Mouse (Mus musculus) testis, adult 2 months (tissue): ENCODE results near the gene Sod1. TPM values are rescaled to one million over a fixed set of nuclear protein-coding genes. Genes with fewer than 3 reads are reported as not detected.
"Not testable (repeated sequence)": the region's sequence is repeated elsewhere in the genome, so short reads cannot be mapped to it uniquely, and the experiment has no call there.

Source experiments
- H3K27ac ChIP-seq: fragments of 200-500 bp; 2 replicates; pipeline ENCODE4 v1.5.1; 2012; ENCODE audit warnings: low read depth, low read length; ENCODE audit not compliant: control insufficient read depth, insufficient read depth
- H3K27me3 ChIP-seq: fragments of 200-500 bp; 2 replicates; pipeline ENCODE4 v1.6.1; 2012; ENCODE audit warnings: mild to moderate bottlenecking, low read length, moderate library complexity; ENCODE audit not compliant: control insufficient read depth, insufficient read depth
- H3K36me3 ChIP-seq: fragments of 200-500 bp; 2 replicates; pipeline ENCODE4 v1.6.1; 2012; ENCODE audit warnings: mild to moderate bottlenecking, low read length; ENCODE audit not compliant: control insufficient read depth, insufficient read depth
- H3K4me1 ChIP-seq: fragments of 200-500 bp; 2 replicates; pipeline ENCODE4 v1.6.1; 2012; ENCODE audit warnings: low read length; ENCODE audit not compliant: control insufficient read depth, insufficient read depth
- H3K4me3 ChIP-seq: fragments of 200-500 bp; 2 replicates; pipeline ENCODE4 v1.5.1; 2012; ENCODE audit warnings: low read depth, mild to moderate bottlenecking, low read length, moderate library complexity, mixed read lengths; ENCODE audit not compliant: control insufficient read depth
- CTCF ChIP-seq: fragments of 200-500 bp; IDR thresholded peaks from 2 replicates; pipeline ENCODE4 v1.5.1; 2012; ENCODE audit warnings: low read depth, mild to moderate bottlenecking, inconsistent platforms, low read length, moderate library complexity; ENCODE audit not compliant: control insufficient read depth, insufficient read depth, insufficient replicate concordance
- POLR2A ChIP-seq: fragments of 200-500 bp; IDR thresholded peaks from 2 replicates; pipeline ENCODE4 v1.6.1; 2012; ENCODE audit warnings: low read depth, mild to moderate bottlenecking, inconsistent platforms, low read length, moderate library complexity; ENCODE audit not compliant: control insufficient read depth
- polyA plus RNA-seq: library from polyadenylated mRNA; depleted of rRNA; stranded (reverse); fragments of >200 nt; gene quantifications from 2 replicates; pipeline ENCODE4 v1.2.3, GENCODE M21; 2012

The Sod1 gene
- polyA plus RNA-seq, 1 experiment = 434 TPM

- Histone ChIP-seq H3K36me3 (no peaks in the 10 kb centered on the region), H3K4me1 (peaks cover 11% of the 10 kb centered on the region), H3K4me3 (peak overlapping the region; percentile 23), H3K27me3 (no peaks in the 10 kb centered on the region), H3K27ac (no peak overlapping the region)
- TF ChIP-seq CTCF (no peak), POLR2A (no peak)
Measured at GRCm38 (mm10) chr16:90217926-90218325, 2.6 kb upstream of the Sod1 start.

DNA sequence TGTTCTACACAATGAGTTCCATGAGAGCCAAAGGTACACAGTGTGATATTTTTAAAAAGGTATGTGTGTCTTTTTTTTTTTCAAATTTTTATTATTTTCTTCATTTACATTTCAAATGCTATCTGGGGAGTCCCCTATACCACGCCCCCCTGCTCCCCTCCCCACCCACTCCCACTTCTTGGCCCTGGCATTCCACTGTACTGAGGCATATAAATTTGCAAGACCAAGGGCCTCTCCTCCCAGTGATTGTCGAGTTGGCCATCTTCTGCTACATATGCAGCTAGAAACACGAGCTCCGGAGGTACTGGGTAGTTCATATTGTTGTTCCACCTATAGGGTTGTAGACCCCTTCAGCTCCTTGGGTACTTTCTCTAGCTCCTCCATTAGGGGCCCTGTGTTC is 1.1 kb upstream of the Sod1 start:
- Histone ChIP-seq H3K4me3 (peak overlapping the region; percentile 94; the same call in 1 of the 2 replicates), H3K4me1 (peaks cover 11% of the 10 kb centered on the region)
- not testable (repeated sequence) for H3K36me3 ChIP-seq, H3K27me3 ChIP-seq, H3K27ac ChIP-seq

- H3K4me3 ChIP-seq = peak overlapping the region; percentile 94
- no peaks in the 10 kb centered on the region for H3K27me3 ChIP-seq
- H3K4me1 ChIP-seq = peaks cover 11% of the 10 kb centered on the region
- TF ChIP-seq POLR2A = no peak; the same call in none of the 2 replicates
- no peak for TF ChIP-seq CTCF
- no peaks in the 10 kb centered on the region for H3K36me3 ChIP-seq
- H3K27ac ChIP-seq = peak overlapping the region; percentile 98
Measured at GRCm38 (mm10) chr16:90220892-90221431, 408 bp downstream of the Sod1 start.

GRCm38 (mm10) chr16:90221441-90222070 is 1.0 kb downstream of the Sod1 start:
- H3K4me3 ChIP-seq = peak overlapping the region; percentile 94
- H3K27me3 ChIP-seq = no peaks in the 10 kb centered on the region
- peaks cover 11% of the 10 kb centered on the region for H3K4me1 ChIP-seq
- H3K27ac ChIP-seq = peak overlapping the region; percentile 98
- TF ChIP-seq CTCF = no peak
- TF ChIP-seq POLR2A = no peak
- no peaks in the 10 kb centered on the region for H3K36me3 ChIP-seq

DNA sequence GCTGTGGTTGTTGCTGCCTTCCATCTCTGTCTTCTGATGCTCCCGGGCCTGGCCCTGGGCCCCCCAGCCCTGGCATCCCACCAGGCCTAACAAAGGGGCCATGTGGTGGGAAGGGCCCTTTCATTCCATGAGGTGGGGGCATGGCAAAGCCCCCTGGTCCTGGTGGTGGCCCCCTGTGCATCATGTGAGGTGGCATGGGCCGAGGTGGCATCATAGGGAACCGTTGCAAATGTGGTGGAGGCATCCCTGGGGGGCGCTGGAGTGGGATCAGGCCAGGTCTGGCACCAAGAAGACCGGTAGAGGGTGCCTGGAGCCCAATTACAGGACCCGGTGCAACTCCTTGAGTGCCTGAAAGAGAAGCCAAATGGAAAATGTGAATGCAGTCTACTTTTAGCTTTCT is 9.3 kb downstream of the Sod1 start:
- no peak overlapping the region for H3K4me3 ChIP-seq
- no peaks in the 10 kb centered on the region for H3K4me1 ChIP-seq
- H3K27me3 ChIP-seq = no peaks in the 10 kb centered on the region
- H3K27ac ChIP-seq = no peak overlapping the region
- H3K36me3 ChIP-seq = no peaks in the 10 kb centered on the region
- TF ChIP-seq CTCF (no peak), POLR2A (no peak)

DNA sequence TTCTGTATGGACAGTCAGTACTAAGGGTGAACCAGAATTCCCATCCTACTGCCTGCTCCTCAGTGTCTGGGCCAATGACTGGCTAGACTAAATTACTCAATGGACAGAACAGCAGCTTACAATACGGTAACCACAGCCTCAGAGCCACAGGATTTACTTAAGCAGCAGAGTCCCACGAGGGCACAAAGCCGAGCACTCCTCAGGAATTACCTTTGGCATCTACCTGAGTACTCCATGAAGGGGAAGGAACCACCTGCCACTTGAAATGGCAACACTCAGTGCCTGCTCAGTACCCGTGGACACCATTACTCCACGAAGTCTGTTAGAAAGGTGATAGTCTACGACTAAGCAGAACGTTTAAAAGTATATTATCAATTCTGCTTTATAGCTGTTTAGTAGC is 10.7 kb downstream of the Sod1 start:
- Histone ChIP-seq H3K36me3 (no peaks in the 10 kb centered on the region), H3K27ac (no peak overlapping the region), H3K4me3 (no peak overlapping the region), H3K4me1 (no peaks in the 10 kb centered on the region), H3K27me3 (no peaks in the 10 kb centered on the region)
- TF ChIP-seq CTCF (no peak), POLR2A (no peak)

- Histone ChIP-seq H3K4me1 (no peaks in the 10 kb centered on the region), H3K27ac (no peak overlapping the region), H3K36me3 (no peaks in the 10 kb centered on the region), H3K4me3 (no peak overlapping the region), H3K27me3 (no peaks in the 10 kb centered on the region)
- no peak for TF ChIP-seq CTCF
- TF ChIP-seq POLR2A = no peak
Measured at GRCm38 (mm10) chr16:90233702-90234101, 13.1 kb downstream of the Sod1 start.
